Mouse (Mus musculus) T-helper 17 cell (primary cell): ENCODE results near the gene Tmem115.

Experiments used
- in situ Hi-C, 2 experiments: fragments of 300-600 bp; cut with MboI, MseI; formaldehyde crosslinking; loops; 1 replicate in 1 of 2; 2 replicates in 1 of 2; pipeline ENCODE4 v1.15.1; 2025; ENCODE audit warnings: high pct_unique_total_duplicates in 2 of 2

Tmem115 gene

GRCm38 (mm10) chr9:107521190-107521589 is 12.6 kb upstream of the Tmem115 start:
- in situ Hi-C loops, result no loop called here

- in situ Hi-C loops, result no loop called here
Measured at GRCm38 (mm10) chr9:107521711-107522399, 11.9 kb upstream of the Tmem115 start.

GRCm38 (mm10) chr9:107522400-107522711 is 11.4 kb upstream of the Tmem115 start:
- in situ Hi-C loops, result no loop called here

- in situ Hi-C loops, result loop anchor here (25.0 kb wide), 2 partner anchors 1339 to 1561 kb away; partner anchors contain the start of genes Ccdc51 (in 1 of the 2), Plxnb1 (in 1 of the 2), Ppm1m (in 1 of the 2) and Tma7 (in 1 of the 2)
Measured at GRCm38 (mm10) chr9:107526198-107527026, 7.3 kb upstream of the Tmem115 start.

GRCm38 (mm10) chr9:107534408-107535202 is 860 bp downstream of the Tmem115 start:
- in situ Hi-C loops, result loop anchor here (5.0 to 25.0 kb wide), 4 partner anchors 232 to 1553 kb away; partner anchors contain the start of genes Abhd14a (in 1 of the 2), Abhd14b (in 1 of the 2), Ccdc51 (in 1 of the 2) and Plxnb1 (in 1 of the 2)

- in situ Hi-C loops, result loop anchor here (5.0 to 25.0 kb wide), 4 partner anchors 236 to 1549 kb away; partner anchors contain the start of genes Abhd14a (in 1 of the 2), Abhd14b (in 1 of the 2), Ccdc51 (in 1 of the 2) and Plxnb1 (in 1 of the 2)
Measured at GRCm38 (mm10) chr9:107538231-107538630, 4.5 kb downstream of the Tmem115 start.

GRCm38 (mm10) chr9:107538711-107539110 is 5.0 kb downstream of the Tmem115 start:
- in situ Hi-C loops, result loop anchor here (5.0 to 25.0 kb wide), 4 partner anchors 236 to 1549 kb away; partner anchors contain the start of genes Abhd14a (in 1 of the 2), Abhd14b (in 1 of the 2), Ccdc51 (in 1 of the 2) and Plxnb1 (in 1 of the 2)

- in situ Hi-C loops, result loop anchor here (5.0 to 25.0 kb wide), 4 partner anchors 238 to 1547 kb away; partner anchors contain the start of genes Abhd14a (in 1 of the 2), Abhd14b (in 1 of the 2), Ccdc51 (in 1 of the 2) and Plxnb1 (in 1 of the 2)
Measured at GRCm38 (mm10) chr9:107539940-107540339, 6.2 kb downstream of the Tmem115 start.

GRCm38 (mm10) chr9:107540420-107540819 is 6.7 kb downstream of the Tmem115 start:
- in situ Hi-C loops, result loop anchor here (25.0 kb wide), 2 partner anchors 1353 to 1547 kb away; partner anchors contain the start of genes Ccdc51 (in 1 of the 2), Plxnb1 (in 1 of the 2), Ppm1m (in 1 of the 2) and Tma7 (in 1 of the 2)

GRCm38 (mm10) chr9:107541005-107541404 is 7.3 kb downstream of the Tmem115 start:
- in situ Hi-C loops, result loop anchor here (25.0 kb wide), 2 partner anchors 1354 to 1546 kb away; partner anchors contain the start of genes Ccdc51 (in 1 of the 2), Plxnb1 (in 1 of the 2), Ppm1m (in 1 of the 2) and Tma7 (in 1 of the 2)

GRCm38 (mm10) chr9:107541474-107542351 is 8.0 kb downstream of the Tmem115 start, which contains the start of the genes Cyb561d2 and Nprl2:
Cyb561d2 (minus strand) TSS chr9:107542193.
Nprl2 (plus strand) TSS chr9:107542226.
- in situ Hi-C loops, result loop anchor here (25.0 kb wide), 2 partner anchors 1354 to 1546 kb away; partner anchors contain the start of genes Ccdc51 (in 1 of the 2), Plxnb1 (in 1 of the 2), Ppm1m (in 1 of the 2) and Tma7 (in 1 of the 2)

- in situ Hi-C loops, result loop anchor here (25.0 kb wide), 2 partner anchors 1355 to 1545 kb away; partner anchors contain the start of genes Ccdc51 (in 1 of the 2), Plxnb1 (in 1 of the 2), Ppm1m (in 1 of the 2) and Tma7 (in 1 of the 2)
Measured at GRCm38 (mm10) chr9:107542352-107542686, 8.6 kb downstream of the Tmem115 start.

GRCm38 (mm10) chr9:107542721-107543120 is 9.0 kb downstream of the Tmem115 start:
- in situ Hi-C loops, result loop anchor here (25.0 kb wide), 2 partner anchors 1355 to 1545 kb away; partner anchors contain the start of genes Ccdc51 (in 1 of the 2), Plxnb1 (in 1 of the 2), Ppm1m (in 1 of the 2) and Tma7 (in 1 of the 2)

- in situ Hi-C loops, result loop anchor here (25.0 kb wide), 2 partner anchors 1356 to 1544 kb away; partner anchors contain the start of genes Ccdc51 (in 1 of the 2), Plxnb1 (in 1 of the 2), Ppm1m (in 1 of the 2) and Tma7 (in 1 of the 2)
Measured at GRCm38 (mm10) chr9:107543299-107543698, 9.6 kb downstream of the Tmem115 start.

- in situ Hi-C loops, result loop anchor here (25.0 kb wide), 2 partner anchors 1357 to 1543 kb away; partner anchors contain the start of genes Ccdc51 (in 1 of the 2), Plxnb1 (in 1 of the 2), Ppm1m (in 1 of the 2) and Tma7 (in 1 of the 2)
Measured at GRCm38 (mm10) chr9:107544196-107544700, 10.5 kb downstream of the Tmem115 start.

GRCm38 (mm10) chr9:107544729-107545128 is 11.0 kb downstream of the Tmem115 start:
- in situ Hi-C loops, result loop anchor here (25.0 kb wide), 2 partner anchors 1357 to 1543 kb away; partner anchors contain the start of genes Ccdc51 (in 1 of the 2), Plxnb1 (in 1 of the 2), Ppm1m (in 1 of the 2) and Tma7 (in 1 of the 2)

- in situ Hi-C loops, result loop anchor here (25.0 kb wide), 2 partner anchors 1358 to 1542 kb away; partner anchors contain the start of genes Ccdc51 (in 1 of the 2), Plxnb1 (in 1 of the 2), Ppm1m (in 1 of the 2) and Tma7 (in 1 of the 2)
Measured at GRCm38 (mm10) chr9:107545199-107545598, 11.5 kb downstream of the Tmem115 start.

GRCm38 (mm10) chr9:107545602-107546001 is 11.9 kb downstream of the Tmem115 start:
- in situ Hi-C loops, result loop anchor here (25.0 kb wide), 2 partner anchors 1358 to 1542 kb away; partner anchors contain the start of genes Ccdc51 (in 1 of the 2), Plxnb1 (in 1 of the 2), Ppm1m (in 1 of the 2) and Tma7 (in 1 of the 2)
